Mouse (Mus musculus) monocyte, adult 2 months (primary cell): ENCODE data around the gene Osbp2.

ENCODE experiments used
- DNase-seq, 2 experiments: peaks; one replicate each; pipeline ENCODE4 v3.0.0; 2022; ENCODE audit warnings: low spot score in 2 of 2, low read depth in 1 of 2

Osbp2 gene

GRCm38 (mm10) chr11:3862661-3863453, 846 bp downstream of the Osbp2 start:
- DNase-seq, result no peak

GRCm38 (mm10) chr11:3860361-3860760, 3.3 kb downstream of the Osbp2 start:
- no peak for DNase-seq

GRCm38 (mm10) chr11:3859778-3860177, 3.9 kb downstream of the Osbp2 start:
- DNase-seq, result no peak

GRCm38 (mm10) chr11:3857902-3858301, 5.8 kb downstream of the Osbp2 start:
- DNase-seq, result no peak

GRCm38 (mm10) chr11:3855846-3856245, 7.9 kb downstream of the Osbp2 start:
- no peak for DNase-seq

GRCm38 (mm10) chr11:3854156-3854555, 9.5 kb downstream of the Osbp2 start:
- DNase-seq, result no peak

- DNase-seq, result no peak
Observed at GRCm38 (mm10) chr11:3853481-3854034, 10.1 kb downstream of the Osbp2 start.

- DNase-seq, result no peak
Observed at GRCm38 (mm10) chr11:3853031-3853430, 10.7 kb downstream of the Osbp2 start.

GRCm38 (mm10) chr11:3851872-3852271, 11.8 kb downstream of the Osbp2 start:
- no peak for DNase-seq

- no peak for DNase-seq
Observed at GRCm38 (mm10) chr11:3850746-3851277, 12.9 kb downstream of the Osbp2 start.

GRCm38 (mm10) chr11:3850315-3850614, 13.4 kb downstream of the Osbp2 start:
- no peak for DNase-seq

- DNase-seq, result no peak
Observed at GRCm38 (mm10) chr11:3849469-3850314, 14.0 kb downstream of the Osbp2 start.

- no peak for DNase-seq
Observed at GRCm38 (mm10) chr11:3846351-3846750, 17.4 kb downstream of the Osbp2 start.

- no peak for DNase-seq
Observed at GRCm38 (mm10) chr11:3843943-3844734, 19.6 kb downstream of the Osbp2 start.

- no peak for DNase-seq
Observed at GRCm38 (mm10) chr11:3835271-3835670, 28.4 kb downstream of the Osbp2 start.

- DNase-seq, result no peak
Observed at GRCm38 (mm10) chr11:3834421-3835098, 29.1 kb downstream of the Osbp2 start.

- DNase-seq, result no peak
Observed at GRCm38 (mm10) chr11:3833544-3834420, 29.9 kb downstream of the Osbp2 start.

GRCm38 (mm10) chr11:3832193-3832901, 31.4 kb downstream of the Osbp2 start:
- DNase-seq, result no peak

GRCm38 (mm10) chr11:3829736-3830135, 34.0 kb downstream of the Osbp2 start:
- DNase-seq, result no peak
